Mouse (Mus musculus) T-helper 2 cell (primary cell): ENCODE measurements at regions not wholly inside any gene's neighbourhood (a gene's known extent, or its start where the extent isn't known, plus 50 kb on each side); places are given as distances from the start of the nearest gene placed in this dataset.

ENCODE experiments used
- in situ Hi-C: fragments of 300-600 bp; cut with MboI, MseI; formaldehyde crosslinking; loops from one replicate; pipeline ENCODE4 v1.15.1; 2025; ENCODE audit warnings: high pct_unique_total_duplicates

GRCm38 (mm10) chr5:64022633-64023323, 54.1 kb upstream of the Rell1 start:
- in situ Hi-C loops = no loop called here

- in situ Hi-C loops = no loop called here
These were observed 54.6 kb upstream of the Rell1 start for GRCm38 (mm10) chr5:64023324-64023650.

- in situ Hi-C loops = no loop called here
These were observed 55.7 kb upstream of the Rell1 start for GRCm38 (mm10) chr5:64024420-64024819.

- in situ Hi-C loops = loop anchor here (25.0 kb wide), 1 partner anchor 1265 kb away; the partner anchor contains the start of gene Arap2
These were observed 59.0 kb upstream of the Rell1 start for GRCm38 (mm10) chr5:64027733-64028132.

GRCm38 (mm10) chr5:64029622-64030145, 61.0 kb upstream of the Rell1 start:
- in situ Hi-C loops = loop anchor here (25.0 kb wide), 1 partner anchor 1267 kb away; the partner anchor contains the start of gene Arap2

- in situ Hi-C loops = loop anchor here (25.0 kb wide), 1 partner anchor 1268 kb away; the partner anchor contains the start of gene Arap2
These were observed 61.7 kb upstream of the Rell1 start for GRCm38 (mm10) chr5:64030281-64030960.

GRCm38 (mm10) chr5:64038394-64038793, 54.4 kb upstream of the Pgm2 start:
- in situ Hi-C loops = loop anchor here (25.0 kb wide), 1 partner anchor 1276 kb away; the partner anchor contains the start of gene Arap2

- in situ Hi-C loops = loop anchor here (5.0 to 25.0 kb wide), 3 partner anchors 52 to 1278 kb away; partner anchors contain the start of genes Arap2, Pgm2 and Rell1
These were observed 52.1 kb upstream of the Pgm2 start for GRCm38 (mm10) chr5:64040676-64041075.
